Mouse (Mus musculus) ES-Bruce4 (cell line): Measurements from ENCODE around the gene Ptpn21. TPM values are rescaled to one million over a fixed set of nuclear protein-coding genes. Genes with fewer than 3 reads are reported as not detected.

Source experiments
- H3K27ac ChIP-seq: 2 replicates; pipeline ENCODE4 v1.5.1; 2012; ENCODE audit warnings: low read length, inconsistent platforms; ENCODE audit not compliant: insufficient read depth
- H3K27me3 ChIP-seq: 2 replicates; pipeline ENCODE4 v1.6.1; 2012; ENCODE audit warnings: mild to moderate bottlenecking, low read length, inconsistent platforms; ENCODE audit not compliant: control insufficient read depth, poor library complexity, insufficient read depth, severe bottlenecking
- H3K36me3 ChIP-seq: 2 replicates; pipeline ENCODE4 v1.6.1; 2012; ENCODE audit warnings: inconsistent platforms, mild to moderate bottlenecking, low read length, moderate library complexity; ENCODE audit not compliant: control insufficient read depth, poor library complexity, insufficient read depth, severe bottlenecking
- H3K4me1 ChIP-seq: one replicate; pipeline ENCODE4 v1.8.1; 2011; ENCODE audit warnings: low read length; ENCODE audit not compliant: control insufficient read depth, insufficient read depth
- H3K4me3 ChIP-seq: 2 replicates; pipeline ENCODE4 v1.5.1; 2011; ENCODE audit warnings: low read depth, mild to moderate bottlenecking, low read length
- H3K9ac ChIP-seq: 2 replicates; pipeline ENCODE4 v1.6.1; 2012; ENCODE audit warnings: low read depth, mild to moderate bottlenecking, inconsistent platforms; ENCODE audit not compliant: poor library complexity, severe bottlenecking
- H3K9me3 ChIP-seq: replicated peaks from 2 replicates; pipeline ENCODE4 v1.6.1; 2012; ENCODE audit warnings: mild to moderate bottlenecking, low read length, inconsistent platforms; ENCODE audit not compliant: control insufficient read depth, poor library complexity, insufficient read depth, severe bottlenecking
- CTCF ChIP-seq: IDR thresholded peaks from one replicate; pipeline ENCODE4 v1.8.1; 2011; ENCODE audit warnings: low read depth, low read length
- EP300 ChIP-seq: IDR thresholded peaks from 2 replicates; pipeline ENCODE4 v1.6.1; 2011; ENCODE audit warnings: low read depth, low read length; ENCODE audit not compliant: insufficient read depth
- POLR2A ChIP-seq: IDR thresholded peaks from one replicate; pipeline ENCODE4 v1.8.1; 2011; ENCODE audit warnings: low read length; ENCODE audit not compliant: insufficient read depth
- polyA plus RNA-seq: library from polyadenylated mRNA; stranded (reverse); fragments of >200 nt; gene quantifications from 2 replicates; pipeline ENCODE4 v1.2.4, GENCODE M21; 2011; ENCODE audit warnings: low read depth; ENCODE audit not compliant: missing spikeins, insufficient read depth, insufficient read length

The Ptpn21 gene
- 22.3 and 25.0 TPM in 2 replicates for polyA plus RNA-seq

- Histone ChIP-seq H3K4me3 (peak within 1 kb of the TSS; percentile 92), H3K9me3 (no peaks in the 10 kb centered on the region), H3K27me3 (no peaks in the 10 kb centered on the region), H3K27ac (peak within 1 kb of the TSS; percentile 24), H3K4me1 (no peaks in the 10 kb centered on the region), H3K9ac (peak within 1 kb of the TSS; percentile 99), H3K36me3 (no peaks in the 10 kb centered on the region)
- TF ChIP-seq POLR2A (no peak), CTCF (no peak), EP300 (no peak)
These were observed at the start of gene Ptpn21 for GRCm38 (mm10) chr12:98736951-98737800. Ptpn21 (minus strand) TSS chr12:98737405.

GRCm38 (mm10) chr12:98784251-98784650 is 47.0 kb upstream of the Ptpn21 start:
- no peak overlapping the region for H3K4me3 ChIP-seq
- no peaks in the 10 kb centered on the region for H3K27me3 ChIP-seq
- H3K36me3 ChIP-seq, result peaks cover 54% of the 10 kb centered on the region
- no peak for TF ChIP-seq POLR2A
- no peak overlapping the region for H3K27ac ChIP-seq
- no peak overlapping the region for H3K9ac ChIP-seq
- no peaks in the 10 kb centered on the region for H3K4me1 ChIP-seq
- H3K9me3 ChIP-seq, result no peaks in the 10 kb centered on the region

GRCm38 (mm10) chr12:98779148-98779547 is 41.9 kb upstream of the Ptpn21 start:
- TF ChIP-seq EP300, result no peak
- peak; percentile 45 for TF ChIP-seq CTCF
- TF ChIP-seq POLR2A, result no peak
- H3K4me1 ChIP-seq, result no peaks in the 10 kb centered on the region
- H3K9ac ChIP-seq, result no peak overlapping the region
- peaks cover 38% of the 10 kb centered on the region for H3K36me3 ChIP-seq
- no peaks in the 10 kb centered on the region for H3K9me3 ChIP-seq
- H3K4me3 ChIP-seq, result no peak overlapping the region
- H3K27me3 ChIP-seq, result no peaks in the 10 kb centered on the region
- no peak overlapping the region for H3K27ac ChIP-seq

DNA sequence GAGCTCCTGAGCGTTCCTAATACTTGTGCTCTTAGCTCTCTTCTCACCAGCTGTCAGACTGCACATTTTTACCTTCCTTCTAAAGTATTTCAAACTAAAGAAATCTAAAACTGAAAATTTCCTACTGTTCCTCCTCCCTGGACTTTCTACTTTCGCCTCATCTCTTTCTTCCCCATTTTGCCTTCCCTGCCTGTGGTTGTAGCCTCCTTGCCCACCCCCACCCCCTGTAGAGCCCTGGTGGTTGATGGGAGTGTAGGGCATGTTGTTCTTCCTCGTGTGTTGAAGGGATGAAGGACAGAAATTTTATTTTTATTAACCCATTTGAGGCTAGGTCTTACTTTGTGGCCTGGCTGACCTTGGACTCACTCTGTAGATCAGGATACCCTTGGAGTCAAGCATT is 40.3 kb upstream of the Ptpn21 start:
- Histone ChIP-seq H3K4me1 (no peaks in the 10 kb centered on the region), H3K27me3 (no peaks in the 10 kb centered on the region), H3K4me3 (no peak overlapping the region), H3K9me3 (no peaks in the 10 kb centered on the region), H3K36me3 (peaks cover 41% of the 10 kb centered on the region), H3K9ac (no peak overlapping the region), H3K27ac (no peak overlapping the region)
- TF ChIP-seq CTCF (no peak), EP300 (no peak), POLR2A (no peak)

DNA sequence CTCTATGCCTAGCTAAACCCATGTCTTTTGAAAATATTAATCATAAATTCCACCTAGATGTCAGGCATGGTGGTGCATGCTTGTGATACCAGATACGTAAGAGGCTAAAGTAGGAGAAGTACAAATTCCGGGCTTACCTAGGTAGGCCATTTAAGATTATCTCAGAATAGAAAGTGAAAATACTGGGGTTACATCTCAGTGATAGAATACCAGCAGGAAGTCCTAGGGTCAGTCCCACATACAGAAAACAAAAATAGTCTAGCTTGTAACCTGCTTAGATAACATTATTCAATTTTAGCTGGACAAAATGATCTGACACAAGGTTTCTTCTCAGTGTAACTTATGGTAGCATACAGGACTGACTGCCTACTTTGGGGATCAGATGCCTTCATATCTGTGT is 29.0 kb upstream of the Ptpn21 start:
- H3K36me3 ChIP-seq, result peaks cover 52% of the 10 kb centered on the region
- TF ChIP-seq POLR2A, result no peak
- no peak overlapping the region for H3K27ac ChIP-seq
- H3K4me3 ChIP-seq, result no peak overlapping the region
- no peaks in the 10 kb centered on the region for H3K27me3 ChIP-seq
- H3K4me1 ChIP-seq, result no peaks in the 10 kb centered on the region
- H3K9me3 ChIP-seq, result no peaks in the 10 kb centered on the region
- H3K9ac ChIP-seq, result no peak overlapping the region

GRCm38 (mm10) chr12:98759700-98760099 is 22.5 kb upstream of the Ptpn21 start:
- Histone ChIP-seq H3K4me3 (no peak overlapping the region), H3K36me3 (peaks cover 65% of the 10 kb centered on the region), H3K9me3 (no peaks in the 10 kb centered on the region), H3K27me3 (no peaks in the 10 kb centered on the region), H3K9ac (no peak overlapping the region), H3K4me1 (no peaks in the 10 kb centered on the region), H3K27ac (no peak overlapping the region)
- TF ChIP-seq EP300 (no peak), CTCF (no peak), POLR2A (no peak)
